Mouse (Mus musculus) bone marrow macrophage, adult 2 months (primary cell): Measurements from ENCODE around the gene 9430097D07Rik. TPM values are rescaled to one million over a fixed set of nuclear protein-coding genes. Genes with fewer than 3 reads are reported as not detected.
A peak's percentile ranks its signal among the peaks of the same experiment; 100 is the strongest.

Experiments
- H3K27ac ChIP-seq: 2 replicates; pipeline ENCODE4 v1.5.1; 2012; ENCODE audit warnings: low read depth, low read length; ENCODE audit not compliant: insufficient read depth
- H3K4me1 ChIP-seq: 2 replicates; pipeline ENCODE4 v1.6.1; 2012; ENCODE audit warnings: low read length; ENCODE audit not compliant: control insufficient read depth, insufficient read depth
- H3K4me3 ChIP-seq: 2 replicates; pipeline ENCODE4 v1.5.1; 2012; ENCODE audit warnings: mild to moderate bottlenecking, low read length, moderate library complexity; ENCODE audit not compliant: insufficient read depth
- CTCF ChIP-seq: IDR thresholded peaks from 2 replicates; pipeline ENCODE4 v1.5.1; 2012; ENCODE audit warnings: low read depth, mild to moderate bottlenecking, low read length, moderate library complexity
- POLR2A ChIP-seq: IDR thresholded peaks from 2 replicates; pipeline ENCODE4 v1.6.1; 2012; ENCODE audit warnings: mild to moderate bottlenecking, low read depth, low read length, borderline replicate concordance
- polyA plus RNA-seq: library from polyadenylated mRNA; stranded (reverse); fragments of >200 nt; gene quantifications from 2 replicates; pipeline ENCODE4 v1.2.4, GENCODE M21; 2012; ENCODE audit not compliant: missing spikeins, insufficient read depth, insufficient read length

9430097D07Rik gene
- polyA plus RNA-seq, 1 experiment = not detected

- peak overlapping the region; percentile 24 for H3K4me3 ChIP-seq
- H3K4me1 ChIP-seq = peaks cover 14% of the 10 kb centered on the region
- TF ChIP-seq CTCF = peak; percentile 79
- TF ChIP-seq POLR2A = no peak
- no peak overlapping the region for H3K27ac ChIP-seq
These were observed 7.6 kb upstream of the 9430097D07Rik start for GRCm38 (mm10) chr2:32582830-32583799.

- no peak overlapping the region for H3K27ac ChIP-seq
- H3K4me1 ChIP-seq = peaks cover 14% of the 10 kb centered on the region
- H3K4me3 ChIP-seq = no peak overlapping the region
- TF ChIP-seq POLR2A (no peak), CTCF (no peak)
These were observed 6.1 kb upstream of the 9430097D07Rik start for GRCm38 (mm10) chr2:32581450-32582095.

- TF ChIP-seq CTCF (no peak), POLR2A (no peak)
- no peak overlapping the region for H3K4me3 ChIP-seq
- H3K27ac ChIP-seq = no peak overlapping the region
- peaks cover 7% of the 10 kb centered on the region for H3K4me1 ChIP-seq
These were observed 2.9 kb upstream of the 9430097D07Rik start for GRCm38 (mm10) chr2:32578146-32579046.

GRCm38 (mm10) chr2:32576532-32576931 is 1.0 kb upstream of the 9430097D07Rik start:
- Histone ChIP-seq H3K4me1 (peaks cover 17% of the 10 kb centered on the region), H3K4me3 (no peak overlapping the region), H3K27ac (no peak overlapping the region)
- TF ChIP-seq CTCF = no peak
- no peak for TF ChIP-seq POLR2A

- peaks cover 17% of the 10 kb centered on the region for H3K4me1 ChIP-seq
- no peak overlapping the region for H3K4me3 ChIP-seq
- TF ChIP-seq POLR2A (no peak), CTCF (no peak)
- no peak overlapping the region for H3K27ac ChIP-seq
These were observed 441 bp downstream of the 9430097D07Rik start for GRCm38 (mm10) chr2:32574901-32575585.

- Histone ChIP-seq H3K27ac (no peak within 1 kb of the TSS), H3K4me3 (no peak within 1 kb of the TSS), H3K4me1 (peaks cover 17% of the 10 kb centered on the region)
- TF ChIP-seq CTCF (no peak), POLR2A (no peak)
These were observed 987 bp downstream of the 9430097D07Rik start, which contains the start of gene Pip5kl1 for GRCm38 (mm10) chr2:32574497-32574896. Gene Pip5kl1, plus strand, starts transcription at chr2:32574797.

- TF ChIP-seq POLR2A = no peak
- no peak for TF ChIP-seq CTCF
- H3K4me1 ChIP-seq = peaks cover 19% of the 10 kb centered on the region
- no peak overlapping the region for H3K27ac ChIP-seq
- no peak overlapping the region for H3K4me3 ChIP-seq
These were observed 3.3 kb downstream of the 9430097D07Rik start for GRCm38 (mm10) chr2:32572196-32572595.

GRCm38 (mm10) chr2:32570698-32571494 is 4.6 kb downstream of the 9430097D07Rik start, which contains the start of gene Dpm2:
Gene Dpm2, plus strand, starts transcription at chr2:32570858.
- H3K4me1 ChIP-seq = peaks cover 19% of the 10 kb centered on the region
- peak within 1 kb of the TSS; percentile 34 for H3K27ac ChIP-seq

More at GRCm38 (mm10) chr2:32570698-32571494, 4.6 kb downstream of the 9430097D07Rik start, which contains the start of gene Dpm2:
- H3K4me3 ChIP-seq = peak within 1 kb of the TSS; percentile 87
- TF ChIP-seq POLR2A = peak; percentile 97
- TF ChIP-seq CTCF = no peak; the same call in 1 of the 2 replicates
